Mouse (Mus musculus): ENCODE measurements around the gene Lyrm7. TPM values are rescaled to one million over a fixed set of nuclear protein-coding genes. Genes with fewer than 3 reads are reported as not detected.

Gene Lyrm7
- polyA plus RNA-seq, 1 experiment = 0.42 TPM

DNA sequence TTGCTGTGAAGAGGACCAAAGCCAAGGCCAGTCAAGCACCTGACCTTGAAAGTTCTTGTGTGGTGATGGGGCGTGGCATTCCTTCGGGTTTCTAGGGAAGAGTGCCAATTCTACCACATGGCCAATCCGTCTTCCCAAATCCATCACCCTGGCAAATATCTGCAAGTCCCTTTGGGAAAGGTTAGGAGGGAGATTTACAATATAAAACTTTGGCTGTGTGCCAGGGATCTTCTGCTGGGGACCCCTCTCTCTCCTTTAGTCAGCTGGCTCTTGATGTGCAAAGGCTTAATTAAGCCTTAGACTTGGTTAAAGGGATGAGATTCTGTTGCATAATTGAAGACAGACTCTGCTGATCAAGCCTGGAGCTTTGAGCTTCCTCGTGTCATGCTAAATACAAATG, 43.3 kb downstream of the Lyrm7 start:
- DNase-seq (ENCODE audit: low read depth in 1 of 2, low spot score in 2 of 2) = no peak
- Histone ChIP-seq H3K27ac (ENCODE audit: insufficient read depth, low read length) (no peak overlapping the region), H3K36me3 (ENCODE audit: control insufficient read depth, insufficient read depth, low read length) (no peaks in the 10 kb centered on the region), H3K4me3 (ENCODE audit: extremely low read depth, insufficient read depth, insufficient read length) (no peak overlapping the region), H3K27me3 (ENCODE audit: control insufficient read depth, insufficient read depth, low read length) (no peaks in the 10 kb centered on the region), H3K4me1 (ENCODE audit: control insufficient read depth, insufficient read depth, insufficient read length) (peaks cover 3% of the 10 kb centered on the region)
- no peak for TF ChIP-seq CTCF (IDR thresholded peaks at IDR 0.05; ENCODE audit: extremely low read depth, insufficient read depth, insufficient read length, insufficient replicate concordance)
- TF ChIP-seq POLR2A (IDR thresholded peaks at IDR 0.05; ENCODE audit: low read depth, low read length) = no peak
- WGBS = 84% methylated on average over 4 of the region's 4 CpGs

DNA sequence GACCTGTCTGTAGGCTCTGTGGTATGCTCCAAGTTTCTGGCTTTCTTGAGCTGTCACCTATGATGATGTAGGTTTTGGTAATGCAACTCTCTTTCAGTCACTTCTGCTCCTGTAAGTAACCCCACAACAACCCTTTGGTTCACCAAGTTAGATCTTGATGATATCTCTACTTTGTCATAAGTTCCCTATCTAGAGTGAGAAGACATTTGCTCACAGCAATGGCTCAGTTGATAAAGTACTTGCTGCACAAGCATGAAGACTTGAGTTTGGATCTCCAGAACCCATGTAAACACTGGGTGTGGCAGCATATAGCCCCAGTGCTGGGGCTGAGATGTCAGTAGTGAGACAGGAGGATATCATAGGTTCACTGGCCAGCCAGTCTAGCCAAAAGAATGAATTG, 45.1 kb downstream of the Lyrm7 start:
- TF ChIP-seq POLR2A (IDR thresholded peaks at IDR 0.05; ENCODE audit: low read depth, low read length) (no peak), CTCF (IDR thresholded peaks at IDR 0.05; ENCODE audit: extremely low read depth, insufficient read depth, insufficient read length, insufficient replicate concordance) (no peak)
- H3K27me3 ChIP-seq (ENCODE audit: control insufficient read depth, insufficient read depth, low read length) = no peaks in the 10 kb centered on the region
- no peaks in the 10 kb centered on the region for H3K36me3 ChIP-seq (ENCODE audit: control insufficient read depth, insufficient read depth, low read length)
- peaks cover 3% of the 10 kb centered on the region; the same call in 1 of the 2 replicates for H3K4me1 ChIP-seq (ENCODE audit: control insufficient read depth, insufficient read depth, insufficient read length)
- H3K27ac ChIP-seq (ENCODE audit: insufficient read depth, low read length) = no peak overlapping the region
- no peak overlapping the region for H3K4me3 ChIP-seq (ENCODE audit: extremely low read depth, insufficient read depth, insufficient read length)
- no peak for DNase-seq (ENCODE audit: low read depth in 1 of 2, low spot score in 2 of 2)

DNA sequence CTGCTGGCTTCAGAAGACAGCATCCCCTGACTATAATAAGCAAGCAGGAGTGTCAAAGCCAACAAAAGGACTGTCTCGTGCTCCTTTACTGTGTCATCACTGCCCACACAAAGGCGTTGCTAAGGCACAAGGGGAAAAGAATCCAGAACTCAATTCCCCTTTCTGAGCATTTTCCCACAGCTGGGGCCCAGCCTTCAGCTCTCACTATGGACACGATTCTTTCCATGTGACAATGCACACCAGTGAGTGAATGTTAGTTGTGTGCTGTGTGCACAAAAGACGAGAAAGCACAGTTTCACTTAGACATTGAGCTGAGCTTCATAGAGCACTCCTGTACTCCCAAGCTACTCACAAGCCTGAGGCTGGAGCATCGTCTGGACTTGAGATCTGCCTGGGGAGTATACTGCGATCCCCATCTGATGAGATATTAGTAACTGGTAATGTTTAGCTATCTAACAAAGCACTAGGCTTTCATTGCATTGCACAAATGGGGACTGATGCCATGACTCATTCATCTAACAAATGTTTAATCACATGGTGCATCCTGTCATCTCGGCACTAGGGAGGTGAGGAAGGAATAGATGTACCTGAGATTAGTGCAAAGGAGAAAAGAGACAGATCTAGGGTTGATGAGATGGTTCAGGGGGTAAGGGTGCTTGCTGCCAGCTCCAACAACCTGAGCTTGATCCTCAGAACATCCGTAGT, 47.8 kb downstream of the Lyrm7 start:
- 76% methylated on average over 8 of the region's 8 CpGs for WGBS
- Histone ChIP-seq H3K27ac (ENCODE audit: insufficient read depth, low read length) (0 out of 2 replicates have a peak overlapping the region, but pooled peaks have one; percentile 15), H3K36me3 (ENCODE audit: control insufficient read depth, insufficient read depth, low read length) (no peaks in the 10 kb centered on the region), H3K27me3 (ENCODE audit: control insufficient read depth, insufficient read depth, low read length) (no peaks in the 10 kb centered on the region), H3K4me1 (ENCODE audit: control insufficient read depth, insufficient read depth, insufficient read length) (peaks cover 9% of the 10 kb centered on the region; the same call in 1 of the 2 replicates), H3K4me3 (ENCODE audit: extremely low read depth, insufficient read depth, insufficient read length) (no peak overlapping the region)
- DNase-seq (ENCODE audit: low read depth in 1 of 2, low spot score in 2 of 2) = no peak
- TF ChIP-seq CTCF (IDR thresholded peaks at IDR 0.05; ENCODE audit: extremely low read depth, insufficient read depth, insufficient read length, insufficient replicate concordance) (no peak), POLR2A (IDR thresholded peaks at IDR 0.05; ENCODE audit: low read depth, low read length) (no peak)

DNA sequence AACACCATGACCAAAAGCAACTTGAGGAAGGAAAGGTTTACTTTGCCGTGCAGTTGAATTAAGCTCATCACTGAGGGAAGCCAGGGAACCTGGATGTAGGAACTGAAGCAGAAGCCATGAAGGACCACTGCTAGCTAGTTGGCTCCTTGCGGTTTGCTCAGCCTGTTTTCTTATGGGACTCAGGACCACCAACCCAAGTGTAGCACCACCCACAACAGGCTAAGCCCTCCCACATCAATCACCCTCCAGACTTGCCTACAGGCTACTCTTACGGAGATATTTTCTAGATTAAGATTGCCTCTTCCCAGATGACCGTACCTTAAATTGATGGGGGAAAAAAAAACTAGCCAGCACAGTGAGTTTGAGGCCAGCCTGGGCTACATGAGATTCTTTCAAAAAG, 48.4 kb downstream of the Lyrm7 start:
- no peak for DNase-seq (ENCODE audit: low read depth in 1 of 2, low spot score in 2 of 2)
- Histone ChIP-seq H3K4me3 (ENCODE audit: extremely low read depth, insufficient read depth, insufficient read length) (no peak overlapping the region), H3K27ac (ENCODE audit: insufficient read depth, low read length) (no peak overlapping the region), H3K36me3 (ENCODE audit: control insufficient read depth, insufficient read depth, low read length) (no peaks in the 10 kb centered on the region), H3K4me1 (ENCODE audit: control insufficient read depth, insufficient read depth, insufficient read length) (peaks cover 11% of the 10 kb centered on the region; the same call in 1 of the 2 replicates), H3K27me3 (ENCODE audit: control insufficient read depth, insufficient read depth, low read length) (no peaks in the 10 kb centered on the region)
- WGBS = 83% methylated on average over 4 of the region's 4 CpGs
- TF ChIP-seq CTCF (IDR thresholded peaks at IDR 0.05; ENCODE audit: extremely low read depth, insufficient read depth, insufficient read length, insufficient replicate concordance) (no peak), POLR2A (IDR thresholded peaks at IDR 0.05; ENCODE audit: low read depth, low read length) (no peak)

DNA sequence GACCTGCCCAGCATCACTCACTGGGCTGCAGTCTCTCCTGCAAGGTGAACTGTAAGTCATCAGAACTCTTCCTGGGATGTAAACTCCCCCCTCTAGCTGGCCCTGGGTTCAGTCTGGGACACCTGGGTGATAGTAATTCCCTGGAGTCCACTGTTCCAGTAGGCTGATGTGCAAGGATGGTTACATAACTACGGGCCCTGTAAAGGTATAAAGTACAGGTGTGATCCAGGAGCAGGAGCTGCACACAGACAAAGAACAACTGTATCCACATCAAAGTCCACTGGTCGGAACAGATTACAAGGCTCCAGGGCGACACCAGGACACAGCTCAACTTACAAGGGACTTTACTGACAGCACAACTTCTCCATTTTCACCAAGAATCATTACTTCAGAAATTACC, 49.7 kb downstream of the Lyrm7 start:
- Histone ChIP-seq H3K4me3 (ENCODE audit: extremely low read depth, insufficient read depth, insufficient read length) (no peak overlapping the region), H3K27ac (ENCODE audit: insufficient read depth, low read length) (no peak overlapping the region), H3K27me3 (ENCODE audit: control insufficient read depth, insufficient read depth, low read length) (no peaks in the 10 kb centered on the region), H3K36me3 (ENCODE audit: control insufficient read depth, insufficient read depth, low read length) (no peaks in the 10 kb centered on the region), H3K4me1 (ENCODE audit: control insufficient read depth, insufficient read depth, insufficient read length) (peaks cover 15% of the 10 kb centered on the region; the same call in 1 of the 2 replicates)
- DNase-seq (ENCODE audit: low read depth in 1 of 2, low spot score in 2 of 2) = no peak
- no peak for TF ChIP-seq POLR2A (IDR thresholded peaks at IDR 0.05; ENCODE audit: low read depth, low read length)
- no peak for TF ChIP-seq CTCF (IDR thresholded peaks at IDR 0.05; ENCODE audit: extremely low read depth, insufficient read depth, insufficient read length, insufficient replicate concordance)
- 69% methylated on average over 3 of the region's 3 CpGs for WGBS

DNA sequence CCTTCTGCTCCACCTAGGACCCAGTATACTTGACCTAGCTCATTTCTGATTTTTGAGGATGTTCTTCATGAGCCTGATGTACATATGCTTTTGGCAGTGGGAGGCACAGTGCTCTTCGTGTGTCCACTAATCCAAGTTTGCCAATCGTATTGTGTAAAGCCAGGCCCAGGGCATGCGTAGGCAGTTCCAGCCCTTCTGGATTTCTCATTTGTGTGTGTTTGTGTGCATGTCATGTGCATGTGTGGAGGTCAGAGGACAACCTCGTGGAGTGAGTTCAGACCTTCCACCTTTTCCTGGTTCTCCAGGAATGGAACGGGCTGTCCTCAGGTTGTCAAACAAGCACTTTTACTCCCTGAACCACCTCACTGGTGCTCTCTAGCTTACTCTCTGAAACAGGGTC, 51.1 kb downstream of the Lyrm7 start:
- DNase-seq (ENCODE audit: low read depth in 1 of 2, low spot score in 2 of 2) = no peak
- H3K4me1 ChIP-seq (ENCODE audit: control insufficient read depth, insufficient read depth, insufficient read length) = peaks cover 15% of the 10 kb centered on the region; the same call in 1 of the 2 replicates
- H3K36me3 ChIP-seq (ENCODE audit: control insufficient read depth, insufficient read depth, low read length) = no peaks in the 10 kb centered on the region
- 88% methylated on average over 5 of the region's 5 CpGs for WGBS
- H3K27me3 ChIP-seq (ENCODE audit: control insufficient read depth, insufficient read depth, low read length) = no peaks in the 10 kb centered on the region
- no peak overlapping the region for H3K27ac ChIP-seq (ENCODE audit: insufficient read depth, low read length)
- TF ChIP-seq CTCF (IDR thresholded peaks at IDR 0.05; ENCODE audit: extremely low read depth, insufficient read depth, insufficient read length, insufficient replicate concordance) = no peak
- TF ChIP-seq POLR2A (IDR thresholded peaks at IDR 0.05; ENCODE audit: low read depth, low read length) = no peak
- no peak overlapping the region for H3K4me3 ChIP-seq (ENCODE audit: extremely low read depth, insufficient read depth, insufficient read length)

DNA sequence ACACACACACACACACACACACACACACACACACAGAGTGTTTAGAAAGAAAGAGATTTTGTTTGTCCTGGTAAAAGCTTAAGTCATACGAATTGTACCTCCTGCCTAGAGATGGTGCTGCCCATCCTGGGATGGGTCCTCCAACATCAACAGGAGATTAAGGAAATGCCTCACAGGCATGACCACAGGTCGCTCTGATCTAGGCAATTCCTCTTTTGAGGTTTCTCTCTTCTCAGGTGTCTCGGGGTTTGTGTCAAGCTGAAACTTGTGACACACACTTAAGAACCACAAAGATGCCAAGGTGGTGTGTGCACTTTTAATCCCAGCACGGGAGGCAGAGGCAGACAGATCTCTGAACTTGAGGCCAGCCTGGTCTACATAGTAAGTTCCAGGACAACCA, 52.5 kb downstream of the Lyrm7 start:
- Histone ChIP-seq H3K27ac (ENCODE audit: insufficient read depth, low read length) (peak overlapping the region; percentile 90), H3K4me1 (ENCODE audit: control insufficient read depth, insufficient read depth, insufficient read length) (peaks cover 18% of the 10 kb centered on the region; the same call in 1 of the 2 replicates), H3K36me3 (ENCODE audit: control insufficient read depth, insufficient read depth, low read length) (no peaks in the 10 kb centered on the region), H3K27me3 (ENCODE audit: control insufficient read depth, insufficient read depth, low read length) (no peaks in the 10 kb centered on the region), H3K4me3 (ENCODE audit: extremely low read depth, insufficient read depth, insufficient read length) (no peak overlapping the region)
- 9% methylated on average over 4 of the region's 4 CpGs for WGBS
- DNase-seq (ENCODE audit: low read depth in 1 of 2, low spot score in 2 of 2) = peak; percentile 20 to 79
- no peak for TF ChIP-seq POLR2A (IDR thresholded peaks at IDR 0.05; ENCODE audit: low read depth, low read length)
- no peak for TF ChIP-seq CTCF (IDR thresholded peaks at IDR 0.05; ENCODE audit: extremely low read depth, insufficient read depth, insufficient read length, insufficient replicate concordance)

Measured in spleen, adult 2 months (tissue).